Mouse (Mus musculus) intestine, embryonic 14.5 days (tissue): ENCODE measurements at regions not wholly inside any gene's neighbourhood (a gene's known extent, or its start where the extent isn't known, plus 50 kb on each side); places are given as distances from the start of the nearest gene placed in this dataset.

Experiments
- ATAC-seq: fragments of 200-750 bp; cut with Nextera tagmentation; replicated peaks from 2 replicates; pipeline ENCODE4 v1.8.0; 2017; ENCODE audit warnings: low read depth, moderate number of reproducible peaks, moderate TSS enrichment, moderate library complexity; ENCODE audit not compliant: low FRiP score, low TSS enrichment
- DNase-seq: peaks from one replicate; pipeline ENCODE4 v3.0.0-alpha.2; 2018; ENCODE audit warnings: low spot score
- H3K27ac ChIP-seq: fragments of 300-500 bp; sonication (generic); 2 replicates; pipeline ENCODE4 v1.5.1; 2014; ENCODE audit warnings: low read depth, mild to moderate bottlenecking, control low read depth
- H3K27me3 ChIP-seq: fragments of 300-500 bp; sonication (generic); replicated peaks from 2 replicates; pipeline ENCODE4 v1.6.1; 2014; ENCODE audit warnings: low read length, control low read depth; ENCODE audit not compliant: control insufficient read depth, insufficient read depth
- H3K36me3 ChIP-seq: fragments of 300-500 bp; sonication (generic); 2 replicates; pipeline ENCODE4 v1.6.1; 2014; ENCODE audit warnings: low read length, control low read depth; ENCODE audit not compliant: control insufficient read depth, insufficient read depth
- H3K4me1 ChIP-seq: fragments of 300-500 bp; sonication (generic); replicated peaks from 2 replicates; pipeline ENCODE4 v1.6.1; 2014; ENCODE audit warnings: low read length, control low read depth, mixed read lengths; ENCODE audit not compliant: control insufficient read depth, insufficient read depth
- H3K4me2 ChIP-seq: fragments of 300-500 bp; sonication (generic); 2 replicates; pipeline ENCODE4 v1.6.1; 2014; ENCODE audit warnings: low read length
- H3K4me3 ChIP-seq: fragments of 300-500 bp; sonication (generic); 2 replicates; pipeline ENCODE4 v1.5.1; 2014; ENCODE audit warnings: low read depth, low read length, control low read depth, mixed read lengths
- H3K9ac ChIP-seq: fragments of 300-500 bp; sonication (generic); 2 replicates; pipeline ENCODE4 v1.6.1; 2014; ENCODE audit warnings: mild to moderate bottlenecking, low read length
- H3K9me3 ChIP-seq: fragments of 300-500 bp; sonication (generic); 2 replicates; pipeline ENCODE4 v1.6.1; 2016; ENCODE audit warnings: low read length, control low read depth; ENCODE audit not compliant: control insufficient read depth
- WGBS: fragments of 180-500 bp; shearing (Covaris S2); extraction: QIAGEN DNeasy Blood & Tissue Kit; methylation state at CpG from one replicate; pipeline ENCODE4 v1.1.7; 2014; 5-methylcytosine and 5-hydroxymethylcytosine counted together

DNA sequence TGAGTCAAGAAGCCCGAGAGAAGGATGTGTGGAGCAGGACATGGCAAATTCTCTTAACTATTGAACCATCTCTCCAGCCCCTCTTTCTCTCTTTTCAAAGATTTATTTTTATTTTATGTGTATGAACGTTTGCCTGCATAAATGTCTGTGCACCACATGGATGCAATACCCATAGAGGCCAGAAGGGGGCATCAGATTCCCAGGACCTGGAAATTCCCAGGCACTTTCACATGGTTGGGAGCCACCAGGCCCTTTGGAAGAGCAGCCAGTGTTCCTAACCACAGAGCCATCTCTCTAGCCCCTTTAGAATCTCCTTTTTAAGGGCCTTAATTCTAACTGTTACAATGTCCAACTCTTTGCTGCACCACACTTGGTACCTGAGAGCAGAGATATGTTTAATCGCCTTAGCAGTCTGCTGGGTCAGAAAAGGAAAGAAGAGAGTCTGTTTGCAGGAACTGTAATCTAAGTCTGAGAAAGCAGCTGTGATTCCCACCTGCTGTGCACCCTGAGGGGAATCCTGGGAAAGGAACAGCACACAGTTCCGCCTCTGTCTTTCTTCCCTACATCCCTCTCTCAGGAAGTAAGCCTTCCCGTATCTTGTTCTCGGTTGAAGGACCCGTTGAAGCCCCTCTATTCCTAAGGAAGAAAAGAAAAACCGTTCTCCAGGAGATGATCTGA, 186.8 kb downstream of the Katnal1 start:
- Histone ChIP-seq H3K27ac (no peak overlapping the region), H3K9me3 (peaks cover 3% of the 10 kb centered on the region; the same call in 1 of the 2 replicates), H3K4me3 (no peak overlapping the region), H3K27me3 (no peaks in the 10 kb centered on the region), H3K4me2 (no peak overlapping the region), H3K36me3 (no peaks in the 10 kb centered on the region), H3K9ac (no peak overlapping the region), H3K4me1 (peaks cover 3% of the 10 kb centered on the region; the same call in 1 of the 2 replicates)
- DNase-seq: no peak
- 92% methylated on average over 8 of the region's 8 CpGs for WGBS
- no peak for ATAC-seq

GRCm38 (mm10) chr5:148741267-148742004, 187.7 kb downstream of the Katnal1 start:
- no peak for ATAC-seq
- H3K9me3 ChIP-seq: peaks cover 3% of the 10 kb centered on the region; the same call in 1 of the 2 replicates
- H3K27me3 ChIP-seq: no peaks in the 10 kb centered on the region
- no peak overlapping the region for H3K9ac ChIP-seq
- WGBS: 82% methylated on average over 19 of the region's 19 CpGs
- no peaks in the 10 kb centered on the region for H3K36me3 ChIP-seq
- DNase-seq: no peak
- no peak overlapping the region; the same call in 1 of the 2 replicates for H3K27ac ChIP-seq
- H3K4me2 ChIP-seq: no peak overlapping the region
- H3K4me1 ChIP-seq: peaks cover 3% of the 10 kb centered on the region; the same call in 1 of the 2 replicates
- H3K4me3 ChIP-seq: no peak overlapping the region

GRCm38 (mm10) chr5:148740366-148741266, 188.0 kb upstream of the Ubl3 start:
- Histone ChIP-seq H3K9me3 (peaks cover 7% of the 10 kb centered on the region), H3K27me3 (no peaks in the 10 kb centered on the region), H3K36me3 (no peaks in the 10 kb centered on the region), H3K4me3 (no peak overlapping the region), H3K4me2 (no peak overlapping the region), H3K9ac (no peak overlapping the region), H3K27ac (peak overlapping the region; percentile 17; the same call in 1 of the 2 replicates), H3K4me1 (peaks cover 3% of the 10 kb centered on the region; the same call in 1 of the 2 replicates)
- DNase-seq: no peak
- ATAC-seq: peak; percentile 45; the same call in 1 of the 2 replicates
- 52% methylated on average over 15 of the region's 15 CpGs for WGBS

DNA sequence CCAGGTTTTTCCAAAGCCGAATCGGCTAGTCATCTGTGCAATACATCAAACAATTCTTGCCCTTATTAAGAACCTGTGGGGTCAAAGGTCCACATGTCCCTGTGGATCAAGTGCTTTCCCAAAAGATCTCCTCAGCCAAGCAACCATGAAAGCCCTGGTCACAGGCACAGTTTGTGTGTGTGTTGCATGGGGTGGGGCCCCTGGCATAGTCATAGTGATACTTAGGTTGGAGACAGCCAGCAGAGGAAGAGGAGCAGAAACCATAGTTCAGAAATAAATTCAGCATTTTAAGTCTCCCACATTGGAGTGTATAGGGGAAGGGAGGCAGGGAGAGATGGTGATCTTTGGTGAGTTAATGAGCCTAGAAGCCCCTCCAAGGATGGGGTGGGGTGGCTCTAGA, 187.1 kb upstream of the Ubl3 start:
- DNase-seq (no peak), ATAC-seq (no peak)
- no peak overlapping the region for H3K9ac ChIP-seq
- no peaks in the 10 kb centered on the region for H3K27me3 ChIP-seq
- peaks cover 7% of the 10 kb centered on the region for H3K9me3 ChIP-seq
- H3K4me3 ChIP-seq: no peak overlapping the region
- no peak overlapping the region for H3K27ac ChIP-seq
- WGBS: 72% methylated on average over 2 of the region's 2 CpGs
- H3K4me2 ChIP-seq: no peak overlapping the region
- no peaks in the 10 kb centered on the region for H3K36me3 ChIP-seq
- H3K4me1 ChIP-seq: peaks cover 3% of the 10 kb centered on the region; the same call in 1 of the 2 replicates

DNA sequence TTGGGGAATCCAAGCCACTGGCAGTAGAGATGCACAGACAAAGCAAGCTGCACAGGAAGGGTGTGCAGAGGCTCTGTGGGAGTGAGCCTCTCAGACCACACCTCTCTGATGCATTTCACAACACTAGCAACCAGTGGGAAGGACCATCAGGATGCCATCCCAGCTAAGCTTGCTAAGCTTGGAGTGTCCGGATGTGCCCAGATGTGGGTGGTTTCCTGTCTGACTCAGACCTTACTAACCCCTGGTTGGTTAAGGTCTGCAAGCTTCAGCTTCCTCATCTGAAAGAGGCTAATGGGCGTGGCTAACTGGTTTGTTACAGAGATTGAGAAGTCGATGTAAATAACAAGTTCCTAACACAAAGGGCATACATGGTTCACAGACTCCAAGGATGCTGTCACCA, 186.6 kb upstream of the Ubl3 start:
- Histone ChIP-seq H3K9ac (no peak overlapping the region), H3K4me3 (no peak overlapping the region), H3K27ac (no peak overlapping the region), H3K36me3 (no peaks in the 10 kb centered on the region), H3K4me2 (no peak overlapping the region), H3K27me3 (no peaks in the 10 kb centered on the region), H3K4me1 (peaks cover 3% of the 10 kb centered on the region; the same call in 1 of the 2 replicates), H3K9me3 (peaks cover 7% of the 10 kb centered on the region)
- ATAC-seq (no peak), DNase-seq (no peak)
- 73% methylated on average over 3 of the region's 3 CpGs for WGBS

DNA sequence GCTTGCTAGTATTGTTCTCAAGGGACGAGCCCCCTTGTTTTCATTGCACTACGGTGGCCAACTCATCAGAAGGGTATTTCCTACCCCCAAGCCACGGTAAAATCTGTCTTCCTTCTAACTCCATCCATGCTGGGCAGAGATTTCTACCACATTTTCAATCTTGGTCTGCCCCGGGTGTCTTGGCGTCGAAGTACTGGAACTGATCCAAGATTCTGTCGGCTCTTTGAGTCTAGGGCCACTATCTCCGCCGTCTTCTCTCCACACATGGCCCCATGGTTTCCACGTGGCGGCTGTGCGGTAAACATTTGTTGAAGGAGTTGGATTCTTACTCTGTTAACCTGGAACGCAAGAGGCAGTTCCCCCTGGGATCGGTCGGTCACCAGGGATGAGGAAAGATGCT, 177.0 kb upstream of the Ubl3 start:
- DNase-seq: no peak
- Histone ChIP-seq H3K9ac (no peak overlapping the region), H3K4me1 (no peaks in the 10 kb centered on the region), H3K4me3 (no peak overlapping the region), H3K4me2 (no peak overlapping the region), H3K9me3 (no peaks in the 10 kb centered on the region), H3K27ac (no peak overlapping the region), H3K27me3 (no peaks in the 10 kb centered on the region), H3K36me3 (no peaks in the 10 kb centered on the region)
- 81% methylated on average over 15 of the region's 15 CpGs for WGBS
- no peak for ATAC-seq

DNA sequence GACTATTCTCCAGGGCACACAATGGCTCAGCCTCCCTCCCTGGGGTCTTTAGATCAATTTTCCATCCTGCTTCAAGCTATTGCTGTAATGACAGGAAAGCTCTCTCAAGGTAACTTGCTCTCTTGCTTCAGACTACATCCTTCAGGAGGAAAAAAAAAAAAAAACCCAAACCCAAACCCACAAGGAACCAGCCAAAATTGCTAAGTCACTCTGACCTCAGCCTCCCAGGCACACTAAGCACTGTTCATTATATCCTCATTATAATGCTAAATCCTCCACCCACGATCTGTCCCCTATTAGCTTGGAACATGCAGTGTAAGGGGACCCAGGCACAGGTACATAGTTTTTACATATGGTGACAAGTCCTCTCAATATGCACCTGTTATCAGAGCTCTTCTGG, 175.9 kb upstream of the Ubl3 start:
- DNase-seq (no peak), ATAC-seq (no peak)
- 85% methylated on average over 1 of the region's 1 CpGs for WGBS
- Histone ChIP-seq H3K27ac (no peak overlapping the region), H3K9ac (no peak overlapping the region), H3K4me1 (no peaks in the 10 kb centered on the region), H3K9me3 (no peaks in the 10 kb centered on the region), H3K36me3 (no peaks in the 10 kb centered on the region), H3K27me3 (no peaks in the 10 kb centered on the region), H3K4me3 (no peak overlapping the region), H3K4me2 (no peak overlapping the region)

GRCm38 (mm10) chr5:148726442-148726841, 173.9 kb upstream of the Ubl3 start:
- no peak for DNase-seq
- H3K9me3 ChIP-seq: no peaks in the 10 kb centered on the region
- no peak for ATAC-seq
- WGBS: 78% methylated on average over 7 of the region's 7 CpGs
- no peak overlapping the region for H3K27ac ChIP-seq
- H3K4me1 ChIP-seq: no peaks in the 10 kb centered on the region
- H3K9ac ChIP-seq: no peak overlapping the region
- H3K36me3 ChIP-seq: no peaks in the 10 kb centered on the region
- no peaks in the 10 kb centered on the region for H3K27me3 ChIP-seq
- H3K4me3 ChIP-seq: no peak overlapping the region
- H3K4me2 ChIP-seq: no peak overlapping the region
